In genomic region chr9:27192761-27193591, GRCm38 (mm10) we compare ENCODE assay signal across 9 mouse cellular contexts. TPM values are rescaled to one million over a fixed set of nuclear protein-coding genes. Genes with fewer than 3 reads are reported as not detected.
A peak's percentile ranks its signal among the peaks of the same experiment; 100 is the strongest.
DNase-seq lines count a peak whose midpoint lies in the region; ATAC-seq and TF ChIP-seq lines count a peak whose summit lies in the region.
"Had no signal": no experiment of that assay in that cellular context is flagged by ENCODE, and none has a peak within 500 bp of the region (broad histone marks: within the 10 kb centered on the region; RNA-seq: fewer than 3 reads in every experiment).

No protein-coding gene starts in this region.

- H3K27me3 ChIP-seq in CH12.LX (replicated peaks) = no peaks in the 10 kb centered on the region
- H3K27me3 ChIP-seq in heart, embryonic 11.5 days (ENCODE audit: control insufficient read depth, insufficient read depth, low read length) = no peaks in the 10 kb centered on the region
- no peaks in the 10 kb centered on the region for H3K27me3 ChIP-seq in limb, embryonic 13.5 days
- H3K27me3 ChIP-seq in liver, embryonic 11.5 days (replicated peaks; ENCODE audit: control insufficient read depth, insufficient read depth, low read length) = no peaks in the 10 kb centered on the region
- H3K27me3 ChIP-seq: liver, embryonic 13.5 days had no signal

- TF ChIP-seq EP300 in CH12.LX (IDR thresholded peaks at IDR 0.05; ENCODE audit: low read length) = no peak

- WGBS in heart, embryonic 11.5 days (ENCODE audit: insufficient replicate concordance) = 57% methylated on average over 10 of the region's 10 CpGs
- 59% methylated on average over 10 of the region's 10 CpGs for WGBS in limb, embryonic 13.5 days
- 33% methylated on average over 10 of the region's 10 CpGs for WGBS in liver, embryonic 11.5 days

- TF ChIP-seq RAD21 in CH12.LX (IDR thresholded peaks at IDR 0.05; ENCODE audit: low read depth, low read length) = no peak

- no peaks in the 10 kb centered on the region for H3K79me2 ChIP-seq in CH12.LX (replicated peaks; ENCODE audit: control insufficient read depth, extremely low read depth, insufficient read depth, poor library complexity, severe bottlenecking)

- TF ChIP-seq POLR2A in CH12.LX (IDR thresholded peaks at IDR 0.05; ENCODE audit: low read depth, low read length) = no peak

- peaks cover 14 to 32% of the 10 kb centered on the region in 2 experiments for H3K4me1 ChIP-seq in CH12.LX (ENCODE audit: control insufficient read depth in 1 of 2, insufficient read depth in 2 of 2)
- peaks cover 10% of the 10 kb centered on the region for H3K4me1 ChIP-seq in heart, embryonic 11.5 days (ENCODE audit: control insufficient read depth, insufficient read depth, low read length)
- peaks cover 43% of the 10 kb centered on the region for H3K4me1 ChIP-seq in limb, embryonic 13.5 days
- H3K4me1 ChIP-seq in liver, embryonic 11.5 days (replicated peaks; ENCODE audit: control insufficient read depth, insufficient read depth, low read length) = peaks cover 6% of the 10 kb centered on the region; the same call in 1 of the 2 replicates

- ATAC-seq in heart, embryonic 11.5 days (replicated peaks; ENCODE audit: insufficient number of reproducible peaks, low FRiP score, low TSS enrichment) = 0 out of 2 replicates have a peak, but pooled peaks have one; percentile 2
- ATAC-seq in limb, embryonic 13.5 days (ENCODE audit: low FRiP score, low read depth) = no peak
- no peak; the same call in 1 of the 2 replicates for ATAC-seq in monocyte, adult 5-6 weeks (replicated peaks; ENCODE audit: insufficient number of reproducible peaks, low FRiP score, low TSS enrichment, poor library complexity, severe bottlenecking)
- ATAC-seq in liver, embryonic 11.5 days (replicated peaks; ENCODE audit: low FRiP score) = no peak

- H3K9me3 ChIP-seq in CH12.LX (replicated peaks; ENCODE audit: low read length) = no peaks in the 10 kb centered on the region
- H3K9me3 ChIP-seq in heart, embryonic 11.5 days (replicated peaks; ENCODE audit: control insufficient read depth, low read length) = no peaks in the 10 kb centered on the region
- no peaks in the 10 kb centered on the region for H3K9me3 ChIP-seq in limb, embryonic 13.5 days
- no peaks in the 10 kb centered on the region for H3K9me3 ChIP-seq in liver, embryonic 11.5 days (ENCODE audit: control insufficient read depth, low read length)
- H3K9me3 ChIP-seq: liver, embryonic 13.5 days had no signal

- H3K9ac ChIP-seq in CH12.LX (ENCODE audit: insufficient read depth, low read depth) = no peak overlapping the region
- no peak overlapping the region for H3K9ac ChIP-seq in heart, embryonic 11.5 days (ENCODE audit: low read depth, low read length)
- H3K9ac ChIP-seq in limb, embryonic 13.5 days = no peak overlapping the region
- H3K9ac ChIP-seq in liver, embryonic 11.5 days (ENCODE audit: low read depth, low read length) = no peak overlapping the region
- H3K9ac ChIP-seq: liver, embryonic 13.5 days had no signal

- H3K27ac ChIP-seq in CH12.LX (ENCODE audit: insufficient read depth, low read depth) = no peak overlapping the region
- 0 out of 2 replicates have a peak overlapping the region, but pooled peaks have one; percentile 54 for H3K27ac ChIP-seq in heart, embryonic 11.5 days (ENCODE audit: low read depth, low read length)
- H3K27ac ChIP-seq in limb, embryonic 13.5 days = peak overlapping the region; percentile 75; the same call in 1 of the 2 replicates
- no peak overlapping the region for H3K27ac ChIP-seq in liver, embryonic 11.5 days (ENCODE audit: low read depth, low read length)
- H3K27ac ChIP-seq: liver, embryonic 13.5 days had no signal

- H3K4me2 ChIP-seq in CH12.LX (ENCODE audit: insufficient read depth, low read depth, poor library complexity, severe bottlenecking) = no peak overlapping the region
- H3K4me2 ChIP-seq in heart, embryonic 11.5 days = no peak overlapping the region; the same call in 1 of the 2 replicates
- peak overlapping the region; percentile 61 for H3K4me2 ChIP-seq in limb, embryonic 13.5 days (replicated peaks)
- no peak overlapping the region; the same call in 1 of the 2 replicates for H3K4me2 ChIP-seq in liver, embryonic 11.5 days

- TF ChIP-seq CTCF in CH12.LX (conservative IDR thresholded peaks at IDR 0.05 in 1 of 2, IDR thresholded peaks at IDR 0.05 in 1 of 2; ENCODE audit: low read depth in 2 of 2, low read length in 2 of 2) = no peak

- dilution Hi-C loops in CH12.LX (cut with MboI; ENCODE audit: extremely low pct_ligation_motif_present, extremely low pct_unique_long_range_greater_than_20kb, low sequenced_read_pairs) = no loop called here

- H3K4me3 ChIP-seq in CH12.LX (replicated peaks in 1 of 3; ENCODE audit: low read depth in 2 of 3, low read length in 2 of 3, poor library complexity in 1 of 3) = no peak overlapping the region
- H3K4me3 ChIP-seq in heart, embryonic 11.5 days (ENCODE audit: low read depth, low read length) = no peak overlapping the region
- H3K4me3 ChIP-seq in limb, embryonic 13.5 days = no peak overlapping the region
- H3K4me3 ChIP-seq in liver, embryonic 11.5 days (ENCODE audit: low read depth, low read length) = no peak overlapping the region
- H3K4me3 ChIP-seq: liver, embryonic 13.5 days had no signal

- H3K36me3 ChIP-seq in CH12.LX (replicated peaks in 1 of 2; ENCODE audit: control insufficient read depth in 1 of 2, insufficient read depth in 1 of 2, low read length in 1 of 2) = no peaks in the 10 kb centered on the region
- H3K36me3 ChIP-seq in heart, embryonic 11.5 days (ENCODE audit: control insufficient read depth, insufficient read depth, low read length) = no peaks in the 10 kb centered on the region
- H3K36me3 ChIP-seq in limb, embryonic 13.5 days = no peaks in the 10 kb centered on the region
- H3K36me3 ChIP-seq in liver, embryonic 11.5 days (ENCODE audit: control insufficient read depth, insufficient read depth, low read length) = no peaks in the 10 kb centered on the region
- H3K36me3 ChIP-seq: liver, embryonic 13.5 days had no signal

- in situ Hi-C loops in CH12.LX (cut with MboI; ENCODE audit: low pct_ligation_motif_present, low pct_unique_long_range_greater_than_20kb, low sequenced_read_pairs) = no loop called here

- DNase-seq in CH12.LX (ENCODE audit: extremely low read depth) = peak; percentile 3
- DNase-seq in cerebellum, adult 8-10 months = peak; percentile 40
- no peak for DNase-seq in adrenal gland, adult 18-20 months (ENCODE audit: low spot score in 2 of 2)
- DNase-seq in adrenal gland, adult 2 months = no peak
- DNase-seq in liver, embryonic 11.5 days (ENCODE audit: low spot score) = no peak
- DNase-seq: liver, embryonic 13.5 days had no signal

TF ChIP-seq in CH12.LX, 34 proteins besides CTCF, POLR2A, EP300 and RAD21:
- no peak for TF ChIP-seq ZKSCAN1 (IDR thresholded peaks at IDR 0.05; ENCODE audit: borderline replicate concordance, low read depth, low read length)
- no peak for TF ChIP-seq UBTF (IDR thresholded peaks at IDR 0.05; ENCODE audit: low read depth, low read length)
- no peak for TF ChIP-seq SMC3 (IDR thresholded peaks at IDR 0.05; ENCODE audit: low read depth, low read length)
- TF ChIP-seq ZMIZ1 (IDR thresholded peaks at IDR 0.05; ENCODE audit: low read depth, low read length) = no peak
- no peak for TF ChIP-seq USF2 (conservative IDR thresholded peaks at IDR 0.05; ENCODE audit: low read depth, low read length)
- TF ChIP-seq MEF2A (IDR thresholded peaks at IDR 0.05; ENCODE audit: borderline replicate concordance, low read depth, low read length) = no peak
- no peak for TF ChIP-seq GABPA (IDR thresholded peaks at IDR 0.05; ENCODE audit: insufficient replicate concordance, low read depth, low read length)

RNA-seq across cellular contexts. Expression of gene Jam3, which starts 37.8 kb away (rescaled TPM):
- total RNA-seq in CH12.LX (2012; rRNA removed) = 0.13 and 0.17 TPM in 2 replicates
- 0.57 and 0.72 TPM in 2 replicates for total RNA-seq in CH12.LX (2014; rRNA removed)
- polyA plus RNA-seq in CH12.LX (2012; ENCODE audit: insufficient read length, low read depth) = 1.7 and 2.0 TPM in 2 replicates
- 50.1 and 56.1 TPM in 2 replicates for polyA plus RNA-seq in heart, embryonic 11.5 days (2014; fragmentation: Nextera tagmentation; extraction: Ambion mirVana)
- 141 and 144 TPM in 2 replicates for polyA plus RNA-seq in limb, embryonic 13.5 days (2015; fragmentation: Nextera tagmentation; extraction: Ambion mirVana)
- total RNA-seq in adrenal gland, adult 18-20 months (2021) = 10 to 100 TPM; 32.4 to 35.4 TPM
- total RNA-seq in monocyte, adult 5-6 weeks (2017) = 1.0 TPM in 1 of 3 replicates, not detected in the others
- total RNA-seq in adrenal gland, adult 2 months (2021) = 10 to 100 TPM; 29.8 to 35.7 TPM
- polyA plus RNA-seq in adrenal gland, adult 2 months (2012; rRNA removed) = 19.2 and 23.5 TPM in 2 replicates
- polyA plus RNA-seq in liver, embryonic 11.5 days (2014; fragmentation: Nextera tagmentation; extraction: Ambion mirVana) = 26.3 and 31.6 TPM in 2 replicates

Comparison
In these comparisons a context has a peak if more than half of its experiments do, and no peak if none do; other contexts are left out.
1. DNase-seq: peak in CH12.LX (single experiment) and cerebellum, adult 8-10 months (single experiment); none in adrenal gland, adult 18-20 months (0 of 2), adrenal gland, adult 2 months (single experiment) and liver, embryonic 11.5 days (single experiment).
2. H3K27ac ChIP-seq: peak in heart, embryonic 11.5 days (single experiment) and limb, embryonic 13.5 days (single experiment); none in CH12.LX (single experiment) and liver, embryonic 11.5 days (single experiment).